Mouse (Mus musculus) myocyte (in vitro differentiated cells): ENCODE measurements around the gene Tuba3a. TPM values are rescaled to one million over a fixed set of nuclear protein-coding genes. Genes with fewer than 3 reads are reported as not detected.
"Not testable (repeated sequence)": the region's sequence is repeated elsewhere in the genome, so short reads cannot be mapped to it uniquely, and the experiment has no call there.

Source experiments
- H3K27me3 ChIP-seq: one replicate; pipeline ENCODE4 v1.6.1; 2011; ENCODE audit not compliant: control insufficient read depth, insufficient read depth, insufficient read length
- H3K36me3 ChIP-seq: one replicate; pipeline ENCODE4 v1.6.1; 2011; ENCODE audit not compliant: control insufficient read depth, insufficient read depth
- H3K4me2 ChIP-seq: one replicate; pipeline ENCODE4 v1.6.1; 2011; ENCODE audit warnings: low read depth, control low read depth
- H3K4me3 ChIP-seq: one replicate; pipeline ENCODE4 v1.5.1; 2011; ENCODE audit warnings: mild to moderate bottlenecking, control low read depth, moderate library complexity
- H3K79me2 ChIP-seq: one replicate; pipeline ENCODE4 v1.6.1; 2011; ENCODE audit not compliant: control insufficient read depth, insufficient read depth
- H3ac ChIP-seq: one replicate; pipeline ENCODE4 v1.6.1; 2011; ENCODE audit not compliant: control insufficient read depth, insufficient read length
- CEBPB ChIP-seq: IDR thresholded peaks from 2 replicates; pipeline ENCODE4 v1.6.1; 2011; ENCODE audit warnings: mild to moderate bottlenecking, moderate library complexity; ENCODE audit not compliant: poor library complexity, insufficient read depth, severe bottlenecking
- E2F4 ChIP-seq: IDR thresholded peaks from one replicate; pipeline ENCODE4 v1.6.1; 2011; ENCODE audit warnings: mild to moderate bottlenecking, control low read depth, moderate library complexity; ENCODE audit not compliant: insufficient read depth
- MAX ChIP-seq: IDR thresholded peaks from one replicate; pipeline ENCODE4 v1.6.1; 2011; ENCODE audit warnings: low read depth, mild to moderate bottlenecking, control low read depth
- MYOD1 ChIP-seq, 3 experiments: IDR thresholded peaks; one replicate each; pipeline ENCODE4 v1.6.1; 2011; ENCODE audit warnings: control low read depth in 2 of 3, low read depth in 2 of 3, mild to moderate bottlenecking in 2 of 3, moderate library complexity in 1 of 3; ENCODE audit not compliant: insufficient read length in 2 of 3, control insufficient read depth in 1 of 3
- MYOG ChIP-seq, 3 experiments: IDR thresholded peaks; one replicate each; pipeline ENCODE4 v1.6.1; 2011; ENCODE audit warnings: control low read depth in 2 of 3, low read depth in 2 of 3, mild to moderate bottlenecking in 2 of 3; ENCODE audit not compliant: insufficient read length in 2 of 3, control insufficient read depth in 1 of 3, insufficient read depth in 1 of 3
- POLR2A ChIP-seq: IDR thresholded peaks from one replicate; pipeline ENCODE4 v1.6.1; 2011; ENCODE audit warnings: low read depth, mild to moderate bottlenecking, control low read depth, moderate library complexity; ENCODE audit not compliant: insufficient read length
- POLR2AphosphoS2 ChIP-seq: IDR thresholded peaks from one replicate; pipeline ENCODE4 v1.6.1; 2011; ENCODE audit warnings: low read depth, control low read depth; ENCODE audit not compliant: insufficient read length
- REST ChIP-seq: IDR thresholded peaks from one replicate; pipeline ENCODE4 v1.6.1; 2011; ENCODE audit warnings: mild to moderate bottlenecking, control low read depth, moderate library complexity; ENCODE audit not compliant: insufficient read depth, insufficient read length
- SRF ChIP-seq: IDR thresholded peaks from one replicate; pipeline ENCODE4 v1.6.1; 2011; ENCODE audit warnings: low read depth; ENCODE audit not compliant: control insufficient read depth, insufficient read length
- TCF12 ChIP-seq: IDR thresholded peaks from one replicate; pipeline ENCODE4 v1.6.1; 2011; ENCODE audit warnings: mild to moderate bottlenecking, control low read depth; ENCODE audit not compliant: poor library complexity, insufficient read depth, severe bottlenecking
- TCF3 ChIP-seq: IDR thresholded peaks from one replicate; pipeline ENCODE4 v1.6.1; 2011; ENCODE audit warnings: low read depth, control low read depth; ENCODE audit not compliant: insufficient read length
- USF1 ChIP-seq: IDR thresholded peaks from one replicate; pipeline ENCODE4 v1.6.1; 2011; ENCODE audit warnings: low read depth, mild to moderate bottlenecking, control low read depth, moderate library complexity
- polyA plus RNA-seq: library from polyadenylated mRNA; unstranded; fragments of >200 nt; fragmentation: generic; extraction: Trizol; gene quantifications from one replicate; pipeline ENCODE4 v1.2.1, GENCODE M21; 2012; ENCODE audit warnings: missing spikeins

Gene Tuba3a
- polyA plus RNA-seq, 1 experiment: not detected

DNA sequence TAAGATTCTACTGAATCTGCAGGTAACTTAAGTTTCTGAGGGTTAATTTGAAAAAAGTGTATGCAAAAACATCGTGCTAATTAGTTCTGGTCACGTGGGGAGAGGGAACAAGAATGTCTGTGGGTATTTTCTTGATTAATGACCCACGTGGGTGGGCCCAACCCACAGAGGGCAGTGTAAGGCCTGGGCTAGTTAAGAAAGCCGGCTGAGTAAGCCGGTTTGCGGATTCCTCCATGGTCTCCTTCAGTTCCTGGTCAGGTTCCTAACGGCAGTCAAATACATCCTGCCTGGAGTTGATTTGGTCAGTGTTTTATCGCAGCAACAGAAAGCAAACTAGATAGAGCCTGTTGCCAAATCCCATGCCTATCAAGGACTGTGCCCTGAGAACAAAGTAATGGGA lies 1.6 kb downstream of the Tuba3a start:
- TF ChIP-seq MYOG (IDR thresholded peaks at IDR 0.05; ENCODE audit: control insufficient read depth in 1 of 3, insufficient read depth in 1 of 3, insufficient read length in 2 of 3, low read depth in 2 of 3) (no peak), MYOD1 (IDR thresholded peaks at IDR 0.05; ENCODE audit: control insufficient read depth in 1 of 3, insufficient read length in 2 of 3, low read depth in 2 of 3) (no peak), TCF12 (no peak), POLR2AphosphoS2 (no peak), REST (no peak)
- Histone ChIP-seq H3K36me3 (no peaks in the 10 kb centered on the region), H3K4me3 (no peak overlapping the region), H3ac (no peak overlapping the region), H3K4me2 (no peak overlapping the region), H3K79me2 (no peaks in the 10 kb centered on the region), H3K27me3 (no peaks in the 10 kb centered on the region)

DNA sequence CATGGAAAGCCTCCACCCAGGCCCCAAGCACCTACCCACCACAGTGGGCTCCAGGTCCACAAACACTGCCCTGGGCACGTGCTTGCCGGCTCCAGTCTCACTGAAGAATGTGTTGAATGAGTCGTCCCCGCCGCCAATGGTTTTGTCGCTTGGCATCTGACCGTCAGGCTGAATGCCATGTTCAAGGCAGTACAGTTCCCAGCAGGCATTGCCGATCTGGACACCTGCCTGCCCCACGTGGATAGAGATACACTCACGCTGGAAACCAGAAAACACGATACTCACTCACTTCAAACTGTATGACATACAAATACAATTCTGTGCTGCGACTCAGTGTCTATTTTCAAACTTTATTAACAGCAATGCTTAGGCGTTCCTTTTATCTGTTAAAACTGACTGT lies 3.1 kb downstream of the Tuba3a start:
- not testable (repeated sequence) for H3ac ChIP-seq, H3K27me3 ChIP-seq, H3K4me3 ChIP-seq, H3K36me3 ChIP-seq, H3K4me2 ChIP-seq, H3K79me2 ChIP-seq

DNA sequence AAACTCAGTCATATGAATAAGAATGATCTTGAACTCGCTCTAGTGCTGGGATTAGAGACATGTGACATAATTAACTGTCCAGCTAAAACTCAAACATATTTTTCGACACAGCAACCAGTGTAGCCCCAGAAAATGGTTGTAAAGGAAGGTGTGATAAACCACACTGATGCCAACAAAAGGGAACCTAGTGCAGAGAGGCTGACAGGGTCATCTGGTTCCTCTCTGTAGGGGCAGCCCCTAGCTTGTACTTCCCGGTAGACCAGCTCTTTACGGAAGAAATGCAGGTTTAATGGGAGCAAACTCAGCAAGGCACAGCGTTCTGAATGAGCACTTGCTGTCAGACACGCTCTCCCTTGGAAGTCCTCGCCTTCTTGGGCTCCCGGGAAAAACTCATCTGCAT lies 6.1 kb downstream of the Tuba3a start:
- H3K27me3 ChIP-seq: no peaks in the 10 kb centered on the region
- H3K4me3 ChIP-seq: no peak overlapping the region
- no peak overlapping the region for H3K4me2 ChIP-seq
- no peaks in the 10 kb centered on the region for H3K79me2 ChIP-seq
- no peaks in the 10 kb centered on the region for H3K36me3 ChIP-seq
- TF ChIP-seq POLR2A: no peak
- no peak for TF ChIP-seq REST
- TF ChIP-seq TCF12: no peak
- H3ac ChIP-seq: no peak overlapping the region

DNA sequence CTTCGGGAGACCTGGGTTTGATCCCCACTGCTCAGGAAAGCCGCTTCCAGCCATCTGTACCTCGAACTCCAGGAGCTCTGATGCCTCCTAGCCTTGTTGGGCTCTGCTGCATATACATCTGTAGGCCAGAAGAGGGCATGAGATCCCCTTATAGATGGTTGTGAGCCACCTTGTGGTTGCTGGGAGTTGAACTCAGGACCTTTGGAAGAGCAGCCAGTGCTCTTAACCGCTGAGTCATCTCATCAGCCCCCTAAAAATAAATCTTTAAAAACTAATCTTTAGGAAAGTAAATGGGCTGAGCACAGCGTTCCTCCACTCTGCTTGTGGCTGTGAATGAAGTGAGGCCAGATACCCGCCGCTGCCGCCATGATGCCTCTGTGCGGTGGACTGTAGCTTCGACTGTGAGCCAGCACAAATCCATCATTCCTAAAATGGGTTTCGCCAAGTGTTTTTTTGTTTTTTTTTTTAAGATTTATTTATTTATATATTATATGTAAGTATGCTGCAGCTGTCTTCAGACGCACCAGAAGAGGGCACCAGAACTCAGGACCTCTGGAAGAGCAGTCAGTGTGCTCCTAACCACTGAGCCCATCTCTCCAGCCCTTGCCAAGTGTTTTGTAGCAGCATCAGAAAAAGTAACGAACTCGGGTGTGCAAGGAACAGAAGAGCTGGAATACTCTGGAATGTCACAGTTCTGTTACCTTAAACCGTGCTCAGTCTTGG lies 10.8 kb downstream of the Tuba3a start:
- H3ac ChIP-seq: no peak overlapping the region
- H3K4me3 ChIP-seq: no peak overlapping the region
- no peak overlapping the region for H3K4me2 ChIP-seq
- no peaks in the 10 kb centered on the region for H3K79me2 ChIP-seq
- no peaks in the 10 kb centered on the region for H3K36me3 ChIP-seq
- H3K27me3 ChIP-seq: no peaks in the 10 kb centered on the region
- TF ChIP-seq MYOD1 (IDR thresholded peaks at IDR 0.05; ENCODE audit: control insufficient read depth in 1 of 3, insufficient read length in 2 of 3, low read depth in 2 of 3): no peak
- TF ChIP-seq E2F4: no peak
- no peak for TF ChIP-seq REST
- TF ChIP-seq MYOG (IDR thresholded peaks at IDR 0.05; ENCODE audit: control insufficient read depth in 1 of 3, insufficient read depth in 1 of 3, insufficient read length in 2 of 3, low read depth in 2 of 3): no peak
- TF ChIP-seq CEBPB: no peak
- no peak for TF ChIP-seq TCF3
- no peak for TF ChIP-seq SRF
- TF ChIP-seq POLR2AphosphoS2: no peak
- no peak for TF ChIP-seq TCF12
- no peak for TF ChIP-seq MAX
- TF ChIP-seq USF1: no peak
- TF ChIP-seq POLR2A: no peak

DNA sequence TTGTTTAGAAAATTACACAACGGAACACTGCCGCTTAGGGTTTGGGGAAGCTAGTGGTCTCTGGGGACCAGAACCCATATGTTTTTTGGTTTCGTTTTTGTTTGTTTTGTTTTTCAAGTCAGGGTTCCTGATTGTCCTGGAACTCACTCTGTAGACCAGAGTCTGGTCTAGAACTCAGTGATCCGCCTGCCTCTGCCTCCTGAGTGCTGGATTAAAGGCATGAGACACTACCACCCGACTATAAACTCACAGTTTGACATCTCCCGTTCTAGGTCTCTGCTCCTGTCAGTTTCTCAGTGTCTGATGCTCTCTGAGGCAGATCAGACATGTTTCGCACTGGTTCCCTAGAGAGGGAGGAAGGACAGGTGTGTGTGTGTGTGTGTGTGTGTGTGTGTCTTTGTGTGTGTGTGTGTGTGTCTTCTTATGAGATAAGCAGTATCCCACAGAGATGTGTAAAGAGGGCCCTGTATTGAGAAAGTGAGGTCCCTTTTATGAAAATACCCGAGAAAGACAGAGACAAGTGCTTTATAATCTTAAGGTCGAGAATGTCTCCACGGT lies 13.5 kb downstream of the Tuba3a start:
- no peaks in the 10 kb centered on the region for H3K27me3 ChIP-seq
- TF ChIP-seq MYOG (IDR thresholded peaks at IDR 0.05; ENCODE audit: control insufficient read depth in 1 of 3, insufficient read depth in 1 of 3, insufficient read length in 2 of 3, low read depth in 2 of 3): no peak
- no peak for TF ChIP-seq MAX
- TF ChIP-seq USF1: no peak
- TF ChIP-seq POLR2A: no peak
- no peak for TF ChIP-seq REST
- TF ChIP-seq TCF3: no peak
- no peak for TF ChIP-seq MYOD1 (IDR thresholded peaks at IDR 0.05; ENCODE audit: control insufficient read depth in 1 of 3, insufficient read length in 2 of 3, low read depth in 2 of 3)
- no peak for TF ChIP-seq SRF
- no peak for TF ChIP-seq POLR2AphosphoS2
- no peaks in the 10 kb centered on the region for H3K79me2 ChIP-seq
- peak overlapping the region; percentile 73 for H3K4me2 ChIP-seq
- H3ac ChIP-seq: no peak overlapping the region
- no peaks in the 10 kb centered on the region for H3K36me3 ChIP-seq
- H3K4me3 ChIP-seq: no peak overlapping the region
